Mouse (Mus musculus) kidney, embryonic 14.5 days (tissue): ENCODE data around the gene Ssu72. TPM values are rescaled to one million over a fixed set of nuclear protein-coding genes. Genes with fewer than 3 reads are reported as not detected.

Source experiments
- ATAC-seq: fragments of 200-750 bp; cut with Nextera tagmentation; 2 replicates; pipeline ENCODE4 v1.8.0; 2017; ENCODE audit warnings: moderate number of reproducible peaks, mild to moderate bottlenecking, moderate TSS enrichment, moderate library complexity; ENCODE audit not compliant: low FRiP score, low TSS enrichment
- H3K27ac ChIP-seq: fragments of 300-500 bp; sonication (generic); 2 replicates; pipeline ENCODE4 v1.5.1; 2014; ENCODE audit warnings: low read depth, mild to moderate bottlenecking, low read length, moderate library complexity, mixed read lengths
- H3K27me3 ChIP-seq: fragments of 300-500 bp; sonication (generic); 2 replicates; pipeline ENCODE4 v1.6.1; 2014; ENCODE audit warnings: mild to moderate bottlenecking, low read length; ENCODE audit not compliant: control insufficient read depth, insufficient read depth
- H3K36me3 ChIP-seq: fragments of 300-500 bp; sonication (generic); 2 replicates; pipeline ENCODE4 v1.6.1; 2014; ENCODE audit warnings: low read length, mixed read lengths; ENCODE audit not compliant: control insufficient read depth, insufficient read depth
- H3K4me1 ChIP-seq: fragments of 300-500 bp; sonication (generic); 2 replicates; pipeline ENCODE4 v1.6.1; 2014; ENCODE audit warnings: low read length, mixed read lengths; ENCODE audit not compliant: control insufficient read depth, insufficient read depth
- H3K4me2 ChIP-seq: fragments of 300-500 bp; sonication (generic); replicated peaks from 2 replicates; pipeline ENCODE4 v1.6.1; 2014; ENCODE audit warnings: low read depth, mild to moderate bottlenecking, low read length
- H3K4me3 ChIP-seq: fragments of 300-500 bp; sonication (generic); 2 replicates; pipeline ENCODE4 v1.5.1; 2014; ENCODE audit warnings: mild to moderate bottlenecking, low read length
- H3K9ac ChIP-seq: fragments of 300-500 bp; sonication (generic); 2 replicates; pipeline ENCODE4 v1.6.1; 2014; ENCODE audit warnings: low read depth, mild to moderate bottlenecking, low read length, moderate library complexity
- H3K9me3 ChIP-seq: fragments of 300-500 bp; sonication (generic); 2 replicates; pipeline ENCODE4 v1.6.1; 2016; ENCODE audit warnings: low read length; ENCODE audit not compliant: control insufficient read depth
- WGBS: fragments of 180-500 bp; shearing (Covaris S2); extraction: QIAGEN DNeasy Blood & Tissue Kit; methylation state at CpG from one replicate; pipeline ENCODE4 v1.1.7; 2014; 5-methylcytosine and 5-hydroxymethylcytosine counted together
- polyA plus RNA-seq: library from polyadenylated mRNA; unstranded; fragments of >200 nt; fragmentation: Nextera tagmentation; extraction: Ambion mirVana; gene quantifications from 2 replicates; pipeline ENCODE4 v1.2.1, GENCODE M21; 2014

Ssu72 gene
- polyA plus RNA-seq, 1 experiment from 2014 or later = 149 TPM

DNA sequence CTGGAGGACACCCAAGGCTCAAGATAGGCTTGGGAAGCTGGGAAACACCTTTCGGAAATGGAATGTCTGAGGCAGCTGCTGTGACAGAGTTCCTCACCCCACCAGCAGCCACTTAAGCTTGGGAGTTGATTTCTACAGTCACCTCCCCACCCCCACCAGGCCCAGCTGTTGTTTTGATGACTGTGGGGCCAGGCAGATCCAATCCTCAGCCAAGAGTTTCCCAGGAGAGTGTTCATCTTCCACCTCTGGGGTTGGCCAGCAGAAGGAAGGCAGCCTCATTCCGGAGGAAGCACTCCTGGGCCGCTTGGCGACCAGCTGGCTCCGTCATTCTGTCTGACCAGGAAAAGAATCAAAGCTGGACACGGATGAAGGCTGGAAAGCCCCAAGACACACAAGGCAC is 76.3 kb downstream of the Ssu72 start:
- H3K9ac ChIP-seq = no peak overlapping the region
- no peaks in the 10 kb centered on the region for H3K36me3 ChIP-seq
- H3K27me3 ChIP-seq = no peaks in the 10 kb centered on the region
- H3K4me2 ChIP-seq = no peak overlapping the region
- H3K4me3 ChIP-seq = no peak overlapping the region
- H3K9me3 ChIP-seq = no peaks in the 10 kb centered on the region
- peaks cover 18% of the 10 kb centered on the region; the same call in 1 of the 2 replicates for H3K4me1 ChIP-seq
- WGBS = 11% methylated on average over 6 of the region's 6 CpGs
- H3K27ac ChIP-seq = 0 out of 2 replicates have a peak overlapping the region, but pooled peaks have one; percentile 24
- ATAC-seq = no peak; the same call in 1 of the 2 replicates

Other genes with a start within 250 kb of the Ssu72 start
- 0.44 and 0.57 TPM in 2 replicates for gene Tmem52, start 235.7 kb upstream of the Ssu72 start, polyA plus RNA-seq
- 493 and 553 TPM in 2 replicates for gene Gnb1, start 213.4 kb upstream of the Ssu72 start, polyA plus RNA-seq
- gene Nadk, start 142.4 kb upstream of the Ssu72 start, polyA plus RNA-seq = 58.7 and 99.9 TPM in 2 replicates
- 7.7 and 10.3 TPM in 2 replicates for gene Slc35e2, start 103.4 kb upstream of the Ssu72 start, polyA plus RNA-seq
- 51.9 and 57.0 TPM in 2 replicates for gene Cdk11b, start 79.9 kb upstream of the Ssu72 start, polyA plus RNA-seq
- gene Gm10563, start 59.4 kb upstream of the Ssu72 start, polyA plus RNA-seq = not detected in 2 replicates
- 28.9 and 43.1 TPM in 2 replicates for gene Mmp23, start 51.4 kb upstream of the Ssu72 start, polyA plus RNA-seq
- 14.3 and 18.0 TPM in 2 replicates for gene Mib2, start 35.6 kb upstream of the Ssu72 start, polyA plus RNA-seq
- 2.8 and 4.5 TPM in 2 replicates for gene Fndc10, start 10.5 kb upstream of the Ssu72 start, polyA plus RNA-seq
- 0.49 and 0.88 TPM in 2 replicates for gene Tmem240, start 30.0 kb downstream of the Ssu72 start, polyA plus RNA-seq
- gene Atad3a, start 56.3 kb downstream of the Ssu72 start, polyA plus RNA-seq = 85.8 and 112 TPM in 2 replicates
- gene Vwa1, start 69.9 kb downstream of the Ssu72 start, polyA plus RNA-seq = 4.1 and 4.9 TPM in 2 replicates
- 0.20 and 0.32 TPM in 2 replicates for gene Tmem88b, start 81.1 kb downstream of the Ssu72 start, polyA plus RNA-seq
- gene Ankrd65, start 85.6 kb downstream of the Ssu72 start, polyA plus RNA-seq = 0.40 and 0.43 TPM in 2 replicates
- 226 and 291 TPM in 2 replicates for gene Mrpl20, start 98.1 kb downstream of the Ssu72 start, polyA plus RNA-seq
- gene Ccnl2, start 107.7 kb downstream of the Ssu72 start, polyA plus RNA-seq = 115 and 174 TPM in 2 replicates
- 134 and 155 TPM in 2 replicates for gene Aurkaip1, start 126.5 kb downstream of the Ssu72 start, polyA plus RNA-seq
- gene Mxra8, start 134.9 kb downstream of the Ssu72 start, polyA plus RNA-seq = 72.1 and 75.1 TPM in 2 replicates
- gene Dvl1, start 142.6 kb downstream of the Ssu72 start, polyA plus RNA-seq = 6.3 and 7.2 TPM in 2 replicates
- 0.14 and 0.38 TPM in 2 replicates for gene Tas1r3, start 158.6 kb downstream of the Ssu72 start, polyA plus RNA-seq
- gene Cptp, start 164.6 kb downstream of the Ssu72 start, polyA plus RNA-seq = 11.1 and 18.8 TPM in 2 replicates
- 73.1 and 74.6 TPM in 2 replicates for gene Ints11, start 164.7 kb downstream of the Ssu72 start, polyA plus RNA-seq
- gene Pusl1, start 187.0 kb downstream of the Ssu72 start, polyA plus RNA-seq = 41.4 and 50.5 TPM in 2 replicates
- 10.3 and 15.5 TPM in 2 replicates for gene Acap3, start 187.0 kb downstream of the Ssu72 start, polyA plus RNA-seq
- 121 and 127 TPM in 2 replicates for gene Ube2j2, start 239.0 kb downstream of the Ssu72 start, polyA plus RNA-seq